Mouse (Mus musculus) C2C12 (cell line): ENCODE measurements around the gene Hpn.
A peak's percentile ranks its signal among the peaks of the same experiment; 100 is the strongest.

Experiments
- CEBPB ChIP-seq: IDR thresholded peaks from one replicate; pipeline ENCODE4 v1.6.1; 2011; ENCODE audit warnings: low read depth, mild to moderate bottlenecking, control low read depth, moderate library complexity
- CTCF ChIP-seq: IDR thresholded peaks from one replicate; pipeline ENCODE4 v1.5.1; 2011; ENCODE audit not compliant: control insufficient read depth, insufficient read depth, insufficient read length
- MAX ChIP-seq: IDR thresholded peaks from one replicate; pipeline ENCODE4 v1.6.1; 2011; ENCODE audit warnings: mild to moderate bottlenecking, control low read depth
- USF1 ChIP-seq: IDR thresholded peaks from one replicate; pipeline ENCODE4 v1.6.1; 2011; ENCODE audit warnings: low read depth, mild to moderate bottlenecking, control low read depth, moderate library complexity

GRCm38 (mm10) chr7:31097583-31098248, 17.4 kb downstream of the Hpn start:
- TF ChIP-seq CTCF (peak; percentile 86), USF1 (no peak), MAX (no peak), CEBPB (no peak)
